Mouse (Mus musculus) heart, adult 2 months (tissue): ENCODE measurements around the gene Ankrd13c. TPM values are rescaled to one million over a fixed set of nuclear protein-coding genes. Genes with fewer than 3 reads are reported as not detected.

ENCODE experiments used
- DNase-seq, 2 experiments: peaks; one replicate each; pipeline ENCODE4 v3.0.0; 2021
- H3K27ac ChIP-seq: fragments of 200-600 bp; 2 replicates; pipeline ENCODE4 v1.8.1; 2022
- H3K27me3 ChIP-seq: fragments of 200-500 bp; 2 replicates; pipeline ENCODE4 v1.6.1; 2012; ENCODE audit warnings: mild to moderate bottlenecking, low read length, inconsistent platforms, mixed read lengths; ENCODE audit not compliant: control insufficient read depth, insufficient read depth
- H3K36me3 ChIP-seq: fragments of 200-500 bp; 2 replicates; pipeline ENCODE4 v1.6.1; 2012; ENCODE audit warnings: low read length, inconsistent platforms; ENCODE audit not compliant: control insufficient read depth, insufficient read depth
- H3K4me1 ChIP-seq: fragments of 200-500 bp; 2 replicates; pipeline ENCODE4 v1.6.1; 2011; ENCODE audit warnings: low read length; ENCODE audit not compliant: control insufficient read depth, insufficient read depth
- H3K4me3 ChIP-seq: fragments of 200-600 bp; 2 replicates; pipeline ENCODE4 v1.8.1; 2022
- H3K79me2 ChIP-seq: fragments of 200-500 bp; replicated peaks from 2 replicates; pipeline ENCODE4 v1.6.1; 2012; ENCODE audit warnings: mild to moderate bottlenecking, inconsistent platforms, low read length, moderate library complexity, mixed read lengths; ENCODE audit not compliant: control insufficient read depth, insufficient read depth
- H3K9ac ChIP-seq: fragments of 200-500 bp; 2 replicates; pipeline ENCODE4 v1.6.1; 2012; ENCODE audit warnings: low read depth, mild to moderate bottlenecking, control low read depth, inconsistent platforms, low read length, mixed read lengths
- CTCF ChIP-seq: fragments of 200-600 bp; IDR thresholded peaks from 2 replicates; pipeline ENCODE4 v1.8.1; 2022; ENCODE audit warnings: antibody characterized with exemption, mild to moderate bottlenecking, moderate library complexity
- EP300 ChIP-seq: fragments of 200-500 bp; IDR thresholded peaks from 2 replicates; pipeline ENCODE4 v1.6.1; 2011; ENCODE audit warnings: low read depth, low read length, control low read depth; ENCODE audit not compliant: insufficient read depth
- POLR2A ChIP-seq: fragments of 200-500 bp; IDR thresholded peaks from 2 replicates; pipeline ENCODE4 v1.6.1; 2011; ENCODE audit warnings: mild to moderate bottlenecking, low read depth, low read length, control low read depth; ENCODE audit not compliant: insufficient read depth
- WGBS: fragments of 180-500 bp; shearing (Covaris S2); methylation state at CpG from one replicate; pipeline ENCODE4 v1.1.7; 2018; 5-methylcytosine and 5-hydroxymethylcytosine counted together
- intact Hi-C: fragments of 180-260 bp; cut with DNase I; formaldehyde crosslinking; loops from one replicate; pipeline ENCODE4 v1.15.1; 2025
- long read RNA-seq: library from polyadenylated mRNA; stranded (forward); transcript quantifications from one replicate; pipeline ENCODE4 v2.0.0, GENCODE M21; 2021
- polyA plus RNA-seq: library from polyadenylated mRNA; depleted of rRNA; stranded (reverse); fragments of >200 nt; gene quantifications from 2 replicates; pipeline ENCODE4 v1.2.3, GENCODE M21; 2012; rRNA removed
- total RNA-seq, 2 experiments: library from RNA; stranded (reverse); gene quantifications; 2 replicates each; pipeline ENCODE4 v1.2.3; 2021

Gene Ankrd13c
- 10 to 100 TPM; 28.8 to 31.5 TPM for total RNA-seq
- 7.5 and 10.7 TPM in 2 replicates for polyA plus RNA-seq
- long read RNA-seq, transcript Ankrd13c-201 (13 exons, 3,903 nt): major isoform, 35 of 38 reads
- long read RNA-seq, partial matches to known transcripts: 1 of 38 reads
- long read RNA-seq, other reads (novel, unspliced or antisense): 2 of 38 reads

- H3K4me3 ChIP-seq: peak within 1 kb of the TSS; percentile 64
- DNase-seq: peak; percentile 93 to 94
- WGBS: under 1% methylated on average over 44 of the region's 45 CpGs
Observed at GRCm38 (mm10) chr3:157946843-157947358, at the start of gene Ankrd13c. Ankrd13c (plus strand) TSS chr3:157947239.

DNA sequence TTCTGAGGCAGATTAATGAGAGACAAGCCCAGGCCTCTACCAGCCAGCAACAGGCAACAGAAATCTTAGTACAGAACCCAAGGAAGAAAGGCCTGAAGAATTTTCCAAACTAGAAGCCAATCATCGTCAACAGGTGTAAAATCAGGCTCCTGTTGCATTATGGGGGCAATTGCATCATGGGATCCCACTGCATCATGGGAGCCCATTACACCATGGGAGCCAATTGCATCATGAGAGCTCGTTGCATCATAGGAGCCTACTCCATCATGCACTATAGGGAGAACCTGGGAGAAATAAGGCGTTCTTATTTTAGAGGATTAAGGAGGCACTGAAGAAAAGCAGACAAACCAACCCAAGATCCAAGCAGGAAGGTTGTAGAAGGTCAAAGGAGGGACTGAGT is 49.4 kb upstream of the Ankrd13c start:
- no peak overlapping the region for H3K27ac ChIP-seq
- WGBS: 76% methylated on average over 3 of the region's 3 CpGs
- no peaks in the 10 kb centered on the region for H3K36me3 ChIP-seq
- H3K4me1 ChIP-seq: no peaks in the 10 kb centered on the region
- no peak overlapping the region for H3K9ac ChIP-seq
- DNase-seq: no peak
- no peak overlapping the region for H3K4me3 ChIP-seq
- intact Hi-C loops: no loop called here
- TF ChIP-seq CTCF: no peak
- no peak for TF ChIP-seq EP300
- no peaks in the 10 kb centered on the region for H3K27me3 ChIP-seq
- H3K79me2 ChIP-seq: no peaks in the 10 kb centered on the region

More at GRCm38 (mm10) chr3:157946843-157947358, at the start of gene Ankrd13c:
- peaks cover 6% of the 10 kb centered on the region for H3K79me2 ChIP-seq
- peaks cover 4% of the 10 kb centered on the region; the same call in 1 of the 2 replicates for H3K4me1 ChIP-seq
- H3K27me3 ChIP-seq: no peaks in the 10 kb centered on the region
- peaks cover 12% of the 10 kb centered on the region for H3K36me3 ChIP-seq
- H3K27ac ChIP-seq: peak within 1 kb of the TSS; percentile 99
- TF ChIP-seq EP300: peak; percentile 58; the same call in 1 of the 2 replicates
- no peak for TF ChIP-seq CTCF
- TF ChIP-seq POLR2A: peak; percentile 90
- peak within 1 kb of the TSS; percentile 95 for H3K9ac ChIP-seq
- intact Hi-C loops: loop anchor here (1.0 to 5.0 kb wide), 2 partner anchors 89 to 415 kb away; partner anchors contain the start of genes Lrrc40, Srsf11 and Zranb2

DNA sequence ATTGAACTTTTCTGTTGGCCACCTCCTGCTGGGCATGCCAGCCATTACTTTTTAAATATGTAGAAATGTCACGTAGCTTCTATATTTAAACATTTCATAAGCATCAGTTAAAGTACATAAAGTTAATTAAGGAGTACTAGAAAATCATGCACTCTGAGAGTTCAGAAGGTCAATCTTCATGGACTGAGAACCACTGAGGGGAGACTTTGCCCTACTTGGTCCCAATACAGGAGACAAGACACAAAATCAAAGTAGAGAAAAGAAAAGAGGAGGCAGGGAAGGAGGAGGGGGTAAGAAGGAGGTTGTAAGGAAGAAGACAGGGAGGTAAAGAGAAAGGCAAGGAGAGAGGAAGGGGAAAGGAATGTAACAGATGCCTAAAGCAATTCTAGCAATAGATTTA is 47.1 kb upstream of the Ankrd13c start:
- Histone ChIP-seq H3K4me1 (no peaks in the 10 kb centered on the region), H3K4me3 (no peak overlapping the region), H3K79me2 (no peaks in the 10 kb centered on the region), H3K27me3 (no peaks in the 10 kb centered on the region), H3K9ac (no peak overlapping the region), H3K27ac (no peak overlapping the region), H3K36me3 (no peaks in the 10 kb centered on the region)
- DNase-seq: no peak
- 88% methylated on average over 1 of the region's 1 CpGs for WGBS
- TF ChIP-seq EP300 (no peak), CTCF (no peak), POLR2A (no peak)
- intact Hi-C loops: no loop called here

DNA sequence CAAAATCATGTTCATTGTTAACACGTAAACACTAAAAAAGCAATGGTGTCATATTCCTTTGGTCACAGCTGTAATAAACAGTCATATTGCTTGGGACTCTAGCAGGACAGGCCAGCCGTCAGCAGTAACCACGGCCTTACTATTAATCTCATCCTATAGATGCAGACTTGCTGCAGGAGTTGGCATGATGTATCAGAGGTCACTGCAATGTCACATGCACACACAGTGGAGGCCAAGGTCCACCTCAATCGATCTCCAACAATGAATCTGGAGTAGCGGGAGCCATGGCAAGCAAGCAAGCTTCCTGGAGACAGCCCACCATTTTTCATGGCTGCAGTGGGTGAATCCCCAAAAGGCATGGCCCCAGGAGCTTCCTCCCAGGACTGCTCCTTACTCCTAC is 45.3 kb upstream of the Ankrd13c start:
- TF ChIP-seq CTCF: no peak
- TF ChIP-seq EP300: no peak
- no peak for TF ChIP-seq POLR2A
- Histone ChIP-seq H3K4me3 (no peak overlapping the region), H3K27me3 (no peaks in the 10 kb centered on the region), H3K4me1 (no peaks in the 10 kb centered on the region), H3K9ac (no peak overlapping the region), H3K36me3 (no peaks in the 10 kb centered on the region), H3K79me2 (no peaks in the 10 kb centered on the region), H3K27ac (no peak overlapping the region)
- WGBS: 86% methylated on average over 5 of the region's 5 CpGs
- intact Hi-C loops: no loop called here
- no peak for DNase-seq

DNA sequence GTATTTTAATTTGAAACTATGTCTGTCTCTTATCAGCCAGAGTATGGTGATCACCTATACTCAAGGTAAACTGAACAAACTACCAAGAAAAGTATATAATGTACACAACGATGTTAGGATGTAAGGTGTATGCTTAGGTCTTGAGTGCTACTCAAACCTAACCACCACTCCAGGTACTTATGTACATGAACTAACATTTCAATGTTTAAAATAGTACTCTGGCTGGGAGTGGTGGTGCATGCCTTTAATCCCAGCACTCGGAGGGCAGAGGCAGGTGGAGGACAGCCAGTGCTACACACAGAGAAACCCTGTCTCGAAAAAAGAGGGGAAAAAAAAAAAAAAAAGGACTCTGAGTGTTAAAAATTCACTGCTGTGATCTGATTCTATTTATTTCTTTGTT is 38.9 kb upstream of the Ankrd13c start:
- DNase-seq: no peak
- no peaks in the 10 kb centered on the region for H3K27me3 ChIP-seq
- H3K27ac ChIP-seq: no peak overlapping the region
- WGBS: 67% methylated on average over 3 of the region's 3 CpGs
- TF ChIP-seq CTCF (no peak), POLR2A (no peak), EP300 (no peak)
- H3K9ac ChIP-seq: no peak overlapping the region
- no peaks in the 10 kb centered on the region for H3K36me3 ChIP-seq
- no peaks in the 10 kb centered on the region for H3K79me2 ChIP-seq
- intact Hi-C loops: no loop called here
- no peak overlapping the region for H3K4me3 ChIP-seq
- H3K4me1 ChIP-seq: no peaks in the 10 kb centered on the region

DNA sequence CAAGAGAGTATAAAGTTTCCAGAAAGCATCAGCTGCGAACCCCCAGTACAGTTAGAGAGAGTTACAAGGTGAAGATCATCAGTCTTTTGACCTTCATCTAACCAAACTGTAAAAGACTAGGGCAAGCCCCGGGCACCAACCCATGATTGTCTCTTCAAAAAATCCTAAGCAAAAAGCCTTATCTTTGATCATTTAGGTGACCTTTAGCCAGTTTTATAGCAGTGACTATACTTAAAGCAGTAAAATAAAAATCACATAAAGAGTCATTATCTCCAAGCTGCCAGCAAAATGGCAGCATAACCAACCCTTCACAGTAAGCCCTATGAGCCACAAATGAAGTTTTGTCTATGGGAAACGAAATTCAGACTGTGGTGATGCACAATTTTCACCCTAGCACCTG is 36.8 kb upstream of the Ankrd13c start:
- no peak overlapping the region for H3K4me3 ChIP-seq
- no peak overlapping the region for H3K27ac ChIP-seq
- TF ChIP-seq POLR2A: no peak
- no peak for TF ChIP-seq EP300
- TF ChIP-seq CTCF: no peak
- no peak for DNase-seq
- H3K4me1 ChIP-seq: no peaks in the 10 kb centered on the region
- 70% methylated on average over 3 of the region's 3 CpGs for WGBS
- intact Hi-C loops: no loop called here
- H3K27me3 ChIP-seq: no peaks in the 10 kb centered on the region
- no peaks in the 10 kb centered on the region for H3K36me3 ChIP-seq
- H3K79me2 ChIP-seq: no peaks in the 10 kb centered on the region
- no peak overlapping the region for H3K9ac ChIP-seq
